Mouse (Mus musculus): ENCODE measurements at regions not wholly inside any gene's neighbourhood (a gene's known extent, or its start where the extent isn't known, plus 50 kb on each side); places are given as distances from the start of the nearest gene placed in this dataset.

DNA sequence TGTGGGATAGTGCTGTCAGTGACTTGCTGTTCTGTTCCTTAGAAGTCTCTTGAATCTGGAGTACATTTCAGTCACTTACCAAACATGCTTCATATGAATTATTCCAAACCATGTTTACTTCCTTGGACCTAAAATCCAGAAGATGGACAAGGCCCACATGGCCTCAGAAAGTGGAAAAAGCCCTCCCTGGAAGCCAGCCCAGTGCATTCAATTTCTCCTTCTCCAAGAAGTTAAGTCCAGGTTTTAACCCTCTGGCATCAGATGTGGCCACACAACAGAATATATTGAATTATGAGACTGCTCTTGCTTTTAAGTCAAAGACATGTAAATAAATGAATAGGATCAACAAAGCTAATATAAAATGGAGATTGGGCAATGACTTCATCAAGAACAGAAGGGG, 2513.5 kb upstream of the Gm7489 start:
- TF ChIP-seq CTCF (conservative IDR thresholded peaks at IDR 0.05; ENCODE audit: insufficient read depth, insufficient read length, low read depth, low read length): no peak
- no peak for TF ChIP-seq POLR2A (IDR thresholded peaks at IDR 0.05; ENCODE audit: low read depth, low read length)
